Mouse (Mus musculus) left cerebral cortex, adult 9 months (tissue): Measurements from ENCODE around the gene Stpg2.

Experiments
- DNase-seq, 2 experiments: peaks; one replicate each; pipeline ENCODE4 v3.0.0; 2022; ENCODE audit warnings: low spot score in 2 of 2

Stpg2 gene

DNA sequence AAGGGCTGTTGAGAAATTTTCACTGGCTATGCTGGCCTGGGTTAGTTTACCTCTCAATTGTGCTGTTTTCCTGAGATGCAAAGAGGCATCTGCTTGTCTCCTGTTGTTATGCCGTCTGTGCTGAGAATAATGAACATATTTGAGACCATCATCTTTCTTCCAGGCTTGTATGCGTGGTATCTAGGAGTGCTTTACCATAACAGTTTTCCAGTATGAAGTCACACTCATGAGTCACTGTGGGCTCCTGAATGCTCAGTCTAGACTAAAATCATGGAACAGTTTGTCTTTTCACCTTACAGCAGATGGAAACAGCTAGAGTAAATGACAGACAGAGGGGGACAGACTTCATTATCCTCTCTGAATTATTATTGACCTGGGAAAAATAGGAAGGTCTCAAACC lies 527.7 kb downstream of the Stpg2 start:
- DNase-seq = no peak

DNA sequence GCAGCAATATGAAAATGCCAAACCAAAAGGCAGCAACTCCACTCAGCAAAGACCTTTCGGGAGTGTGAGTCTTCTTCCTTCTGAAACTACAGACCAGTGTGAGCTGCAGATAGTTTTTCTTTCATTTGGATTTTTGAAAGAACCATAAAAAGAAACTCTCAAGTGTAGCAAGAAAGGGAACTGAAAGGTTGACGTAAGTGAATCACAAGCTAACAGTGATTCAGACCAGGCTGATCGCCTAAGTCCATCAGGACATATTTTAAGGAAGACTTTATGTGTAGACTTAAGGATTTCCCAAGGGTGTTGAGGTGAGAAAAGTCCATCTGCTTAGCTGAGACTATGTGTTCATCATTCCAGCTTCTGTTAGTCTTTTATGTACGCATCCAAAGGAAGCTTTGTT lies 533.9 kb downstream of the Stpg2 start:
- DNase-seq = no peak
